Mouse (Mus musculus) retina, adult 2 months (tissue): ENCODE measurements around the gene Olfr25.

Source experiments
- DNase-seq: peaks from one replicate; pipeline ENCODE4 v3.0.0-alpha.2; 2012; ENCODE audit warnings: low read depth, low spot score

The Olfr25 gene

GRCm38 (mm10) chr9:38328760-38329159 is at the start of gene Olfr25:
Gene Olfr25 (plus strand): TSS chr9:38329060.
- no peak for DNase-seq

GRCm38 (mm10) chr9:38290807-38291206 is 38.1 kb upstream of the Olfr25 start, which contains the start of gene Olfr896-ps1:
Gene Olfr896-ps1 (plus strand): TSS chr9:38291107.
- no peak for DNase-seq

DNA sequence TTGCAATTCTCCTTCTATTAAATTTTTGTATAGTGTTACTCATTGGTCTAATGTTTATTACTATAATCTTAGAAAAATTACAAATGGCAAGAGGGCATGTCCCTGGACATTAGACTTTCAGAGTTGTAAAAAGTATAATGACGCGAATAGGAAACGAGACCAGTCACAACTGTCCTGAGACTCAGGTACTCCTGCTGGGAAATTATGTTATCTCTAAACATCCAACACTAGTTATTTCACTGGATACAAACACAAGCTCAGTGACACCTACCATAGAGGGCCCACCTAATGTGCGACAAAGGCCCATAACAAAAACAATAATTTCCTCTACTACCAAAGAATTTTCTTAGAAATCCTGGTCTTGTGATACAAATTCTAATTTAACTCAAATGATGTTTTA is 19.3 kb downstream of the Olfr25 start, which contains the start of gene Olfr898:
Olfr898 (plus strand) TSS at position 301 of the 400 bp plus-strand sequence.
- DNase-seq: no peak

- DNase-seq: no peak
Measured at GRCm38 (mm10) chr9:38366596-38366995, 37.7 kb downstream of the Olfr25 start, which contains the start of gene Olfr250. Gene Olfr250 (plus strand): TSS chr9:38366896.

DNA sequence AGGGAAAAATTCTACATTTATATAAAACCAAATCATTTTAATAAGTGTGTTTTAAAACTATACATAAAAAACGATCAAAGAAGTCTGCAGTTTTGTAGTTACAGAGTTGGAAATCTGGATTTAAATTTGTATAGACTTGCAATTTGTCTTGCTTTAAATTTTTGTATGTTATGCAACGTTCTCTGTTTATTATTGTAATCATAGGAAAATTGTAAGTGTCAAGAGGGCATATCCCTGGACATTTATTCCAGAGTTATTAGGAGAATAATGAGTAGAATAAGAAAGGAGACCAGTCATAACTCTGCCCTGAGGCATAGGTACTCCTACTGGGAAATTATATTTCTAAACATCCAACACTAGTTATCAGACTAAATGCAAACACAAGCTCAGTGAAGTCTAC is 47.9 kb downstream of the Olfr25 start, which contains the start of gene Olfr251:
Olfr251 (plus strand) TSS at position 301 of the 400 bp plus-strand sequence.
- no peak for DNase-seq
